Mouse (Mus musculus): Measurements from ENCODE around the gene Brms1l.

Gene Brms1l

GRCm38 (mm10) chr12:55860631-55861030 lies 24.5 kb downstream of the Brms1l start:
- no peak for DNase-seq (ENCODE audit: low spot score)

- no peak for DNase-seq (ENCODE audit: low spot score)
Measured at GRCm38 (mm10) chr12:55867738-55868137, 31.6 kb downstream of the Brms1l start.

- no peak for DNase-seq (ENCODE audit: low spot score)
Measured at GRCm38 (mm10) chr12:55869622-55870322, 33.6 kb downstream of the Brms1l start.

- no peak for DNase-seq (ENCODE audit: low spot score)
Measured at GRCm38 (mm10) chr12:55885449-55885848, 49.3 kb downstream of the Brms1l start.

GRCm38 (mm10) chr12:55888570-55888969 lies 52.4 kb downstream of the Brms1l start:
- DNase-seq (ENCODE audit: low spot score), result no peak

- DNase-seq (ENCODE audit: low spot score), result no peak
Measured at GRCm38 (mm10) chr12:55904801-55905200, 68.7 kb downstream of the Brms1l start.

- no peak for DNase-seq (ENCODE audit: low spot score)
Measured at GRCm38 (mm10) chr12:55912138-55912537, 76.0 kb downstream of the Brms1l start.

GRCm38 (mm10) chr12:55913201-55913600 lies 77.1 kb downstream of the Brms1l start:
- no peak for DNase-seq (ENCODE audit: low spot score)

GRCm38 (mm10) chr12:55916250-55916649 lies 80.1 kb downstream of the Brms1l start:
- DNase-seq (ENCODE audit: low spot score), result no peak

- no peak for DNase-seq (ENCODE audit: low spot score)
Measured at GRCm38 (mm10) chr12:55917020-55917419, 80.9 kb downstream of the Brms1l start.

Data from urinary bladder, postnatal 14 days (tissue).